Mouse (Mus musculus) lung, adult 2 months (tissue): ENCODE results near the gene Zfp13.

Experiments used
- CTCF ChIP-seq: fragments of 200-500 bp; IDR thresholded peaks from 2 replicates; pipeline ENCODE4 v1.5.1; 2011; ENCODE audit warnings: mild to moderate bottlenecking, low read length, control low read depth; ENCODE audit not compliant: insufficient read depth
- POLR2A ChIP-seq: fragments of 200-500 bp; IDR thresholded peaks from 2 replicates; pipeline ENCODE4 v1.6.1; 2011; ENCODE audit warnings: low read depth, mild to moderate bottlenecking, control low read depth, low read length, borderline replicate concordance; ENCODE audit errors: extremely low read depth

GRCm38 (mm10) chr17:23542004-23542720, 57.1 kb downstream of the Zfp13 start:
- no peak for TF ChIP-seq POLR2A
- TF ChIP-seq CTCF: no peak
